Mouse (Mus musculus) liver, postnatal 0 days (tissue): ENCODE data around the gene Bcap31. TPM values are rescaled to one million over a fixed set of nuclear protein-coding genes. Genes with fewer than 3 reads are reported as not detected.

ENCODE experiments used
- ATAC-seq: fragments of 200-750 bp; cut with Nextera tagmentation; 2 replicates; pipeline ENCODE4 v1.8.0; 2017; ENCODE audit warnings: mild to moderate bottlenecking, moderate library complexity
- DNase-seq: peaks from one replicate; pipeline ENCODE4 v3.0.0-alpha.2; 2016
- H3K27ac ChIP-seq: fragments of 300-500 bp; sonication (generic); 2 replicates; pipeline ENCODE4 v1.5.1; 2014; ENCODE audit warnings: antibody characterized with exemption, moderate library complexity, mild to moderate bottlenecking, low read depth
- H3K27me3 ChIP-seq: fragments of 300-500 bp; sonication (generic); 2 replicates; pipeline ENCODE4 v1.6.1; 2014; ENCODE audit warnings: low read length, control low read depth, mixed read lengths; ENCODE audit not compliant: insufficient read depth
- H3K36me3 ChIP-seq: fragments of 300-500 bp; sonication (generic); replicated peaks from 2 replicates; pipeline ENCODE4 v1.6.1; 2014; ENCODE audit warnings: mild to moderate bottlenecking, control low read depth, low read length, moderate library complexity, mixed read lengths; ENCODE audit not compliant: insufficient read depth
- H3K4me1 ChIP-seq: fragments of 300-500 bp; sonication (generic); 2 replicates; pipeline ENCODE4 v1.6.1; 2014; ENCODE audit warnings: antibody characterized with exemption, mild to moderate bottlenecking, control low read depth; ENCODE audit not compliant: insufficient read depth
- H3K4me2 ChIP-seq: fragments of 300-500 bp; sonication (generic); 2 replicates; pipeline ENCODE4 v1.6.1; 2014; ENCODE audit warnings: low read depth, mild to moderate bottlenecking, low read length, moderate library complexity, mixed read lengths
- H3K4me3 ChIP-seq: fragments of 300-500 bp; sonication (generic); 2 replicates; pipeline ENCODE4 v1.5.1; 2014; ENCODE audit warnings: low read depth, low read length
- H3K9ac ChIP-seq: fragments of 300-500 bp; sonication (generic); replicated peaks from 2 replicates; pipeline ENCODE4 v1.6.1; 2014; ENCODE audit warnings: mild to moderate bottlenecking, moderate library complexity
- H3K9me3 ChIP-seq: fragments of 300-500 bp; sonication (generic); 2 replicates; pipeline ENCODE4 v1.6.1; 2016; ENCODE audit warnings: mild to moderate bottlenecking, control low read depth, low read length, mixed read lengths
- CTCF ChIP-seq: sonication (generic); IDR thresholded peaks from 2 replicates; pipeline ENCODE4 v1.5.1; 2016; ENCODE audit warnings: antibody characterized with exemption, low read depth
- EP300 ChIP-seq: IDR thresholded peaks from 2 replicates; pipeline ENCODE4 v1.6.1; 2016; ENCODE audit warnings: antibody characterized with exemption, low read depth, mild to moderate bottlenecking
- WGBS: fragments of 180-500 bp; shearing (Covaris S2); extraction: QIAGEN DNeasy Blood & Tissue Kit; methylation state at CpG from one replicate; pipeline ENCODE4 v1.1.7; 2014; ENCODE audit not compliant: insufficient replicate concordance; 5-methylcytosine and 5-hydroxymethylcytosine counted together
- polyA plus RNA-seq: library from polyadenylated mRNA; unstranded; fragments of >200 nt; fragmentation: Nextera tagmentation; extraction: Ambion mirVana; gene quantifications from 2 replicates; pipeline ENCODE4 v1.2.1, GENCODE M21; 2015

Bcap31 gene
- polyA plus RNA-seq, 1 experiment from 2014 or later = 143 TPM

DNA sequence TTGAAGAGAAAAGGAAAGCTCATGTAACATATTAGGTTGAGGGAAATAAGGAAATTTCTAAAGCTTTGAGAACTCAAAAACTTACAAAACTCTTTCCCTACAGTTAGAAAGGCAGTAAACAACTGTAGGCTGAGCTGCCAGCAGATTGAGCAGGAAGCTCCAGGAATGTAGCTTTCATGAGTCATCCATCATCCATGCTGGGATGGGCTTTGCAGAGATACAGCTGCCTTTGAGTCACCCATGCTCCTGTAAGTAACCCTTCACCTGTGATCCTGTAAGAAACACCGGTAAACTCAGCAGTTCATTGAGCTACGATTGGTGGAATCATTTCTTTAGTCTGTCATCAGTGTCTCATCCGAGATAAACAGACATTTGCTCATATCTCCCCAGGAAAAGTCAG, 65.1 kb downstream of the Bcap31 start:
- Histone ChIP-seq H3K27me3 (no peaks in the 10 kb centered on the region), H3K4me2 (no peak overlapping the region), H3K27ac (no peak overlapping the region), H3K4me1 (no peaks in the 10 kb centered on the region), H3K9ac (no peak overlapping the region), H3K36me3 (no peaks in the 10 kb centered on the region), H3K9me3 (no peaks in the 10 kb centered on the region), H3K4me3 (no peak overlapping the region)
- ATAC-seq = no peak
- TF ChIP-seq EP300 = no peak
- DNase-seq = no peak
- WGBS = 65% methylated on average over 3 of the region's 3 CpGs

- WGBS = 50% methylated on average over 4 of the region's 4 CpGs
- Histone ChIP-seq H3K4me3 (no peak overlapping the region), H3K4me2 (no peak overlapping the region), H3K27ac (no peak overlapping the region), H3K9ac (no peak overlapping the region), H3K4me1 (no peaks in the 10 kb centered on the region), H3K36me3 (no peaks in the 10 kb centered on the region), H3K27me3 (peaks cover 1% of the 10 kb centered on the region), H3K9me3 (no peaks in the 10 kb centered on the region)
- DNase-seq (no peak), ATAC-seq (no peak)
- no peak for TF ChIP-seq EP300
- no peak for TF ChIP-seq CTCF
Observed at GRCm38 (mm10) chrX:73645121-73645520, 70.9 kb downstream of the Bcap31 start.

DNA sequence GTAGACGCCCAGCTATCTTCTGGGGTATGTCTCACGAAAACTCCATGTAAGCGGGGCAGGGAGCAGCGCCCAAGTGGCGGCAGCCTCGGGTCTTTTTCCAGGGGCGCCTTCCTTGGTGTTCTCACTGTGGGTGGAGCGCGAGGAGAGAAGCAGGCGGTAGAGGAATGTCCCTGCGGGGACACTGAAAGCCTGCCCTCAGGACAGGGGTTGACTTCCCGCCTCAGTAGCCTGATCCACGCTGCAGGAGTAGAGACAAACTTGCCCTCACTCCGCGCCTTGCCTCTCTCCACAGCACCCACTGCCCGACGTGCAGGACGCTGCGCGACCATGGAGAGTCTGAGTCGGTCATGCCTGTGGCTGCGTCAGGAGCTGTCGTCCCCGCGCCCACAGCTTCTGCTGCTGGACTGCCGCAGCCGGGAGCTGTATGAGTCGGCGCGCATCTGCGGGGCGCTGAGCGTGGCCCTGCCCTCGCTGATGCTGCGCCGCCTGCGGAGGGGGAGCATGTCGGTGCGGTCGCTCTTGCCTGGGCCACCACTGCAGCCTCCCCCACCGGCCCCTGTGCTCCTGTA, 76.0 kb downstream of the Bcap31 start:
- H3K27me3 ChIP-seq = peaks cover 36% of the 10 kb centered on the region
- H3K4me2 ChIP-seq = peak overlapping the region; percentile 63
- DNase-seq = no peak
- ATAC-seq = no peak
- no peak overlapping the region for H3K9ac ChIP-seq
- 0 out of 2 replicates have a peak, but pooled peaks cover 3% of the 10 kb centered on the region for H3K4me1 ChIP-seq
- H3K9me3 ChIP-seq = no peaks in the 10 kb centered on the region
- H3K27ac ChIP-seq = no peak overlapping the region
- peak overlapping the region; percentile 36 for H3K4me3 ChIP-seq
- WGBS = 22% methylated on average over 31 of the region's 41 CpGs
- H3K36me3 ChIP-seq = no peaks in the 10 kb centered on the region
- no peak for TF ChIP-seq CTCF
- no peak for TF ChIP-seq EP300

DNA sequence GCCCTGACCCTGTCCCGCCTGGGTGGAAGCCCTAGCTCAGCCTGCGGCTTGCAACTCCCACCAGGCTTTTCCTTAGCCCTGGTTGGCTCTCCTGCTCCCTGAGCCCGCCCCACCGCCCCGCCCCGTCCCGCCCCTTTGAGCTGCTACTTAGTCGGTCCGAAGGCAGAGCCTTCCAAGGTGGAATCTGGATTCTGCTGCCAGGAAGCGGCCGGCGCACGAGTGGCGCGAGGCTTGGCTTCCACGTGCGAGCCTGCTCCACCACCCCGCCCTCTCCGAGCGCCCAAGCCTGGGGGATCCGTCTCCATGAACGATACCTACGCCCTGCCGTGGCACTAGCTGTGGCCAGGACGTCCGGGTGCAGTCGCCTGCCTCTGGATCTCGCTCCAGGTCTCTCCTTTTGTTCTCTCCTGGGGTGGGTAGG, 76.7 kb downstream of the Bcap31 start, which contains the start of gene Dusp9:
Gene Dusp9 (plus strand): TSS at position 165 of the 421 bp plus-strand sequence.
- WGBS = 23% methylated on average over 25 of the region's 28 CpGs
- ATAC-seq (peak; percentile 83), DNase-seq (peak; percentile 57)
- 0 out of 2 replicates have a peak, but pooled peaks cover 3% of the 10 kb centered on the region for H3K4me1 ChIP-seq
- H3K36me3 ChIP-seq = no peaks in the 10 kb centered on the region
- TF ChIP-seq CTCF (no peak), EP300 (no peak)
- peak within 1 kb of the TSS; percentile 63 for H3K4me2 ChIP-seq
- H3K9me3 ChIP-seq = no peaks in the 10 kb centered on the region
- peak within 1 kb of the TSS; percentile 36 for H3K4me3 ChIP-seq
- H3K27ac ChIP-seq = no peak within 1 kb of the TSS
- H3K9ac ChIP-seq = no peak within 1 kb of the TSS
- H3K27me3 ChIP-seq = peaks cover 37% of the 10 kb centered on the region

- no peak for TF ChIP-seq EP300
- no peak for TF ChIP-seq CTCF
- Histone ChIP-seq H3K27ac (no peak overlapping the region), H3K4me1 (0 out of 2 replicates have a peak, but pooled peaks cover 3% of the 10 kb centered on the region), H3K4me3 (no peak overlapping the region), H3K4me2 (peak overlapping the region; percentile 52), H3K36me3 (no peaks in the 10 kb centered on the region), H3K27me3 (peaks cover 37% of the 10 kb centered on the region), H3K9ac (no peak overlapping the region), H3K9me3 (no peaks in the 10 kb centered on the region)
- 19% methylated on average over 18 of the region's 19 CpGs for WGBS
- DNase-seq (no peak), ATAC-seq (no peak)
Observed at GRCm38 (mm10) chrX:73637415-73637814, 78.6 kb downstream of the Bcap31 start.

Other genes starting within 250 kb of the Bcap31 start
- gene Bgn, start 232.6 kb downstream of the Bcap31 start, polyA plus RNA-seq = 17.4 and 18.3 TPM in 2 replicates
- not detected in 2 replicates for gene Atp2b3, start 213.1 kb downstream of the Bcap31 start, polyA plus RNA-seq
- 3.9 and 4.2 TPM in 2 replicates for gene Dusp9, start 76.8 kb downstream of the Bcap31 start, polyA plus RNA-seq
- 0.61 and 0.66 TPM in 2 replicates for gene Pnck, start 56.1 kb downstream of the Bcap31 start, polyA plus RNA-seq
- gene Slc6a8, start 43.0 kb downstream of the Bcap31 start, polyA plus RNA-seq = 0.72 and 0.81 TPM in 2 replicates
- gene Abcd1, start 422 bp upstream of the Bcap31 start, polyA plus RNA-seq = 7.0 and 7.5 TPM in 2 replicates
- gene Plxnb3, start 40.9 kb upstream of the Bcap31 start, polyA plus RNA-seq = 0.15 and 0.23 TPM in 2 replicates
- gene Srpk3, start 58.2 kb upstream of the Bcap31 start, polyA plus RNA-seq = 1.7 TPM in 2 replicates
- 83.7 and 88.1 TPM in 2 replicates for gene Idh3g, start 70.7 kb upstream of the Bcap31 start, polyA plus RNA-seq
- 183 and 185 TPM in 2 replicates for gene Ssr4, start 70.9 kb upstream of the Bcap31 start, polyA plus RNA-seq
- gene Pdzd4, start 108.8 kb upstream of the Bcap31 start, polyA plus RNA-seq = 0.04 and 0.06 TPM in 2 replicates
- gene Avpr2, start 175.9 kb upstream of the Bcap31 start, polyA plus RNA-seq = 0.08 and 0.09 TPM in 2 replicates
- gene L1cam, start 179.9 kb upstream of the Bcap31 start, polyA plus RNA-seq = 0.06 and 0.12 TPM in 2 replicates
- gene Arhgap4, start 205.7 kb upstream of the Bcap31 start, polyA plus RNA-seq = 5.1 and 5.2 TPM in 2 replicates
- gene Naa10, start 205.8 kb upstream of the Bcap31 start, polyA plus RNA-seq = 48.9 and 51.8 TPM in 2 replicates
- 22.3 and 22.6 TPM in 2 replicates for gene Renbp, start 214.7 kb upstream of the Bcap31 start, polyA plus RNA-seq